Mouse (Mus musculus): ENCODE data around the gene Gm42791. TPM values are rescaled to one million over a fixed set of nuclear protein-coding genes. Genes with fewer than 3 reads are reported as not detected.

Gm42791 gene
- total and polyA plus RNA-seq, 3 experiments, result 0.42 to 1.3 TPM; not detected in 1

DNA sequence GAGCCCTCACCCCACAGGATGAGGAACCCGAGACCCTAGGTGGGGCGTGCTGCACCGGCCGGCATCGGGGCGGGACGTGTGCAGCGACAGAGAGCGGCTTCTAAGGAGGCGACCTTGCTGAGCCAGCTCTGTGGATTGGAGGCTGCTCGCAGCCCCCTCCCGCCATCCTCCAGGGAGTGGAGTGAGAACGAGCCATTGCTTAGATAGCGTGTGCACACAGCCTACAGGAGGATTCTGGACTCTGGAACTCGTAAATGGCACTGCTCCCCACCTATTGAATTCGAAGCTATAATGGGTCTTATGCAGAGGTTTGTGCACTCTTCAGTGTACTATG lies 65.9 kb downstream of the Gm42791 start, which contains the start of gene Katnal1:
Gene Katnal1, minus strand, starts transcription at position 205 of the 334 bp plus-strand sequence.
- dilution Hi-C loops (cut with MboI; ENCODE audit: extremely low pct_ligation_motif_present, extremely low pct_unique_long_range_greater_than_20kb, low sequenced_read_pairs), result no loop called here
- H3K27me3 ChIP-seq (replicated peaks), result no peaks in the 10 kb centered on the region
- H3K4me1 ChIP-seq (ENCODE audit: control insufficient read depth in 1 of 2, insufficient read depth in 2 of 2), result peaks cover 3 to 23% of the 10 kb centered on the region in 2 experiments; a peak in 3 of 4 replicates
- peaks cover 0 to 14% of the 10 kb centered on the region in 2 experiments for H3K36me3 ChIP-seq (replicated peaks in 1 of 2; ENCODE audit: control insufficient read depth in 1 of 2, insufficient read depth in 1 of 2, low read length in 1 of 2)
- H3K4me3 ChIP-seq (replicated peaks in 1 of 3; ENCODE audit: low read depth in 2 of 3, low read length in 2 of 3, poor library complexity in 1 of 3), result peak within 1 kb of the TSS; percentile 69 to 87 (median 77)
- H3K27ac ChIP-seq (ENCODE audit: insufficient read depth, low read depth), result peak within 1 kb of the TSS; percentile 68
- TF ChIP-seq MYC (IDR thresholded peaks at IDR 0.05; ENCODE audit: low read depth, low read length), result no peak
- TF ChIP-seq BHLHE40 (IDR thresholded peaks at IDR 0.05; ENCODE audit: low read depth, low read length), result no peak
- 0 out of 2 replicates have a peak, but pooled peaks have one; percentile 9 for TF ChIP-seq NELFE (IDR thresholded peaks at IDR 0.05; ENCODE audit: low read depth, low read length)
- TF ChIP-seq TBP (conservative IDR thresholded peaks at IDR 0.05; ENCODE audit: low read depth, low read length), result no peak
- no peak for TF ChIP-seq RAD21 (IDR thresholded peaks at IDR 0.05; ENCODE audit: low read depth, low read length)
- TF ChIP-seq MAZ (IDR thresholded peaks at IDR 0.05; ENCODE audit: low read depth, low read length), result 0 out of 2 replicates have a peak, but pooled peaks have one; percentile 1
- TF ChIP-seq EP300 (IDR thresholded peaks at IDR 0.05; ENCODE audit: low read length), result no peak
- peaks cover 7% of the 10 kb centered on the region for H3K9me3 ChIP-seq (replicated peaks; ENCODE audit: low read length)
- H3K9ac ChIP-seq (ENCODE audit: insufficient read depth, low read depth), result peak within 1 kb of the TSS; percentile 62
- H3K79me2 ChIP-seq (replicated peaks; ENCODE audit: control insufficient read depth, extremely low read depth, insufficient read depth, poor library complexity, severe bottlenecking), result no peaks in the 10 kb centered on the region
- in situ Hi-C loops (cut with MboI; ENCODE audit: low pct_ligation_motif_present, low pct_unique_long_range_greater_than_20kb, low sequenced_read_pairs), result no loop called here
- no peak for DNase-seq (ENCODE audit: extremely low read depth)
- peak within 1 kb of the TSS; percentile 65 for H3K4me2 ChIP-seq (ENCODE audit: insufficient read depth, low read depth, poor library complexity, severe bottlenecking)

DNA sequence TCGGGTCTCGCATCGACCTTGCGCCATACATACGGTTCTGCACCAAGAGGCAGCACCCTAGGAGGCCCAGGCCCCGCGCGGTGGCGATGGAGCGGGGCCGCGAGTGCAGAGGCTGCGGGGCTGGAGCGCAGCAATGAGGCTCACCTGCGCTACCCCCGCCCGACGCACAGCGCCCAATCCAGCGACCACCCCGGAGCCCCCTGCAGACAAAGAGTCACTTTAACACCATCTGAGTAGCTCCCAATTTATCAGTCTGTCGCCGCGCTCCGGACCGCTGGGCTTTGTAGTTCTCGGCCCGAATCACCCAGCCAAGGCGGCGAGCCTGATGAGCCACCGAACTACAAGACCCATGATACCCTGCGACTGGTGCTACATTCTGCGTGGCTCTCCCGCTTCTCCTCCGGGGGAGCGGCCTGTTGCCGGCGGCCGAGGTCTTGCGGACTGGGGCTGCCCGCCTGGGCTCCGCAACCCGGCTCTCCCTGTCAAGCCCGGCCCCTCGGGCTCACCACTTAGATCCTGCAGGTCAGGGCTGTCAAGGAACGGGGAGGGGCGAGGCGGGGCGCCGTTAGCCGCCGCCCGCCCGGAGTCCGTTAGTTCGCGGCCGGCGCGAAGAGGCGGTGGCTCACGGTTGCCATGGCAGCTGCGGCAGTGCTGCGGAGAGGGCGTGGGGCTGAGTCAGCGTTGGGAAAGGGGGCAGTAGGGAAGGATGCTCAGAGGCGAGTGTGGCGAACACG lies 66.4 kb downstream of the Gm42791 start:
- peak; percentile 93 for DNase-seq (ENCODE audit: extremely low read depth)
- Histone ChIP-seq H3K9me3 (replicated peaks; ENCODE audit: low read length) (peaks cover 7% of the 10 kb centered on the region), H3K27me3 (replicated peaks) (no peaks in the 10 kb centered on the region), H3K27ac (ENCODE audit: insufficient read depth, low read depth) (peak overlapping the region; percentile 68), H3K9ac (ENCODE audit: insufficient read depth, low read depth) (peak overlapping the region; percentile 62), H3K4me3 (replicated peaks in 1 of 3; ENCODE audit: low read depth in 2 of 3, low read length in 2 of 3, poor library complexity in 1 of 3) (peak overlapping the region; percentile 69 to 87 (median 77)), H3K4me1 (ENCODE audit: control insufficient read depth in 1 of 2, insufficient read depth in 2 of 2) (peaks cover 3 to 23% of the 10 kb centered on the region in 2 experiments; a peak in 3 of 4 replicates), H3K4me2 (ENCODE audit: insufficient read depth, low read depth, poor library complexity, severe bottlenecking) (peak overlapping the region; percentile 65; the same call in 1 of the 2 replicates), H3K79me2 (replicated peaks; ENCODE audit: control insufficient read depth, extremely low read depth, insufficient read depth, poor library complexity, severe bottlenecking) (no peaks in the 10 kb centered on the region), H3K36me3 (replicated peaks in 1 of 2; ENCODE audit: control insufficient read depth in 1 of 2, insufficient read depth in 1 of 2, low read length in 1 of 2) (peaks cover 0 to 14% of the 10 kb centered on the region in 2 experiments)
- in situ Hi-C loops (cut with MboI; ENCODE audit: low pct_ligation_motif_present, low pct_unique_long_range_greater_than_20kb, low sequenced_read_pairs), result no loop called here
- peak; percentile 66 for TF ChIP-seq MAZ (IDR thresholded peaks at IDR 0.05; ENCODE audit: low read depth, low read length)
- peak; percentile 47; the same call in 1 of the 2 replicates for TF ChIP-seq TCF12 (IDR thresholded peaks at IDR 0.05; ENCODE audit: low read depth, low read length)
- TF ChIP-seq NELFE (IDR thresholded peaks at IDR 0.05; ENCODE audit: low read depth, low read length), result 0 out of 2 replicates have a peak, but pooled peaks have one; percentile 44
- TF ChIP-seq ZNF384 (IDR thresholded peaks at IDR 0.05; ENCODE audit: low read depth, low read length), result no peak
- TF ChIP-seq JUND (conservative IDR thresholded peaks at IDR 0.05; ENCODE audit: low read depth, low read length), result no peak
- TF ChIP-seq ELF1 (IDR thresholded peaks at IDR 0.05; ENCODE audit: low read depth, low read length), result peak; percentile 60
- peak; percentile 63 for TF ChIP-seq TBP (conservative IDR thresholded peaks at IDR 0.05; ENCODE audit: low read depth, low read length)
- TF ChIP-seq SIN3A (IDR thresholded peaks at IDR 0.05; ENCODE audit: low read length), result peak; percentile 82
- TF ChIP-seq EP300 (IDR thresholded peaks at IDR 0.05; ENCODE audit: low read length), result no peak
- TF ChIP-seq IRF4 (IDR thresholded peaks at IDR 0.05; ENCODE audit: low read depth, low read length), result peak; percentile 65; the same call in 1 of the 2 replicates
- TF ChIP-seq CTCF (conservative IDR thresholded peaks at IDR 0.05 in 1 of 2, IDR thresholded peaks at IDR 0.05 in 1 of 2; ENCODE audit: low read depth in 2 of 2, low read length in 2 of 2), result peak in 1 of 2 experiments; percentile 11; a peak in 1 of 4 replicates
- no peak for TF ChIP-seq ZC3H11A (IDR thresholded peaks at IDR 0.05; ENCODE audit: low read depth, low read length)
- TF ChIP-seq KAT2A (IDR thresholded peaks at IDR 0.05; ENCODE audit: insufficient replicate concordance, low read length), result peak; percentile 98; the same call in 1 of the 2 replicates
- peak; percentile 100 for TF ChIP-seq HCFC1 (IDR thresholded peaks at IDR 0.05; ENCODE audit: low read depth, low read length)
- TF ChIP-seq MAX (IDR thresholded peaks at IDR 0.05; ENCODE audit: low read length), result no peak; the same call in 1 of the 2 replicates
- peak; percentile 39; the same call in 1 of the 2 replicates for TF ChIP-seq MEF2A (IDR thresholded peaks at IDR 0.05; ENCODE audit: borderline replicate concordance, low read depth, low read length)
- peak; percentile 63; the same call in 1 of the 2 replicates for TF ChIP-seq MAFK (IDR thresholded peaks at IDR 0.05; ENCODE audit: insufficient replicate concordance, low read length)
- TF ChIP-seq CHD1 (IDR thresholded peaks at IDR 0.05; ENCODE audit: low read depth, low read length), result no peak
- peak; percentile 86; the same call in 1 of the 2 replicates for TF ChIP-seq GABPA (IDR thresholded peaks at IDR 0.05; ENCODE audit: insufficient replicate concordance, low read depth, low read length)
- peak; percentile 98 for TF ChIP-seq UBTF (IDR thresholded peaks at IDR 0.05; ENCODE audit: low read depth, low read length)
- TF ChIP-seq ZMIZ1 (IDR thresholded peaks at IDR 0.05; ENCODE audit: low read depth, low read length), result peak; percentile 62; the same call in 1 of the 2 replicates
- TF ChIP-seq NRF1 (IDR thresholded peaks at IDR 0.05; ENCODE audit: low read depth, low read length), result peak; percentile 33; the same call in 1 of the 2 replicates
- TF ChIP-seq MXI1 (IDR thresholded peaks at IDR 0.05; ENCODE audit: low read depth, low read length), result peak; percentile 87
- peak; percentile 75 for TF ChIP-seq POLR2A (IDR thresholded peaks at IDR 0.05; ENCODE audit: low read depth, low read length)
- dilution Hi-C loops (cut with MboI; ENCODE audit: extremely low pct_ligation_motif_present, extremely low pct_unique_long_range_greater_than_20kb, low sequenced_read_pairs), result no loop called here
